Mouse (Mus musculus) c-Kit-negative CD71-positive TER-119-positive erythroid progenitor cells, embryonic 14.5 days (primary cell): ENCODE measurements around the gene Vstm2l.

Experiments
- DNase-seq: peaks from one replicate; pipeline ENCODE4 v3.0.0-alpha.2; 2013; ENCODE audit warnings: low read depth, low spot score

Gene Vstm2l

GRCm38 (mm10) chr2:157992501-157992900 is 78.0 kb downstream of the Vstm2l start:
- DNase-seq, result no peak
